Mouse (Mus musculus) lung, postnatal 14 days (tissue): ENCODE data around the gene Tecta.
A peak's percentile ranks its signal among the peaks of the same experiment; 100 is the strongest.

Experiments
- DNase-seq: peaks from one replicate; pipeline ENCODE4 v3.0.0; 2021

Gene Tecta

GRCm38 (mm10) chr9:42385656-42386055, 14.1 kb downstream of the Tecta start:
- DNase-seq, result no peak

GRCm38 (mm10) chr9:42382628-42383347, 16.9 kb downstream of the Tecta start:
- DNase-seq, result no peak

DNA sequence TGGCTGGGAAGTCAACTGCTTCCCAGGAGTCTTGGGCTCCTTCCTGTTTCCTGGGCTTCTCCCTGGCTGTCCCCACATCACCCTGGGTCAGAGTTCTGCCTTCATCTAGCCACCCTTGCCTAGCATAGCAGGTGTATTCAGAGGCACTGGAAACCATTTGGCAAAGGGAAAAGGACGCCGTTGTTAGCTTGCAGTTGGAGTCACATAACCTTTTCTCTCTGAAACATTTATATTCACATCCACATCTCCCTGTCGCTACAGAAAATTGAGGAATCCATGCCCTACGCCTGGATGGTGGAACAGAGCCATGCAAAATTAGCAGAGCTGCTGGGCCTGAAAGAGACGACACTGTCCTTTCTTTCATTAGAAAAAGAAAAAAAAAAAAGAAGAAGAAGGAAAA, 17.7 kb downstream of the Tecta start:
- no peak for DNase-seq

- no peak for DNase-seq
Measured at GRCm38 (mm10) chr9:42378071-42378470, 21.7 kb downstream of the Tecta start.

GRCm38 (mm10) chr9:42377656-42378055, 22.1 kb downstream of the Tecta start:
- no peak for DNase-seq

- DNase-seq, result no peak
Measured at GRCm38 (mm10) chr9:42371670-42372368, 27.9 kb downstream of the Tecta start.

DNA sequence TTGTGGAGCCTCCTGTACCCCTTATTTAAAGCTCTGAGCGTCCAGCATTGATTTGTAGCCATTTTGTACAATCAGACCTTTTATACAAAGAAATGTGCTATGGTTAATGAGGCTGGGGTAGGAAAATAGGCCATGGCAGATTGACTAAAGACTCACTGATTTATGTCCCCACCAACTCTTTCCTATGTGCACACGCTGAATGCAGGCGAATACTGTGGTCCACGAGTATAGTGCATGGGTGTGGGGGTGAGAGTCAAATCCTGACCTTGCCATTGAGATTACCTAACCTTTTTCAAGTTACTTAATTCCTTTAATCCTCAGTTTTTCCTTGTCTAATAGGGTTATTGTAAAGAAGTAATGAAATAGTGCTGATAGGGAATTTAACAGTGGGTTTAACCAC, 42.1 kb downstream of the Tecta start:
- DNase-seq, result no peak

- no peak for DNase-seq
Measured at GRCm38 (mm10) chr9:42354871-42355270, 44.9 kb downstream of the Tecta start.

DNA sequence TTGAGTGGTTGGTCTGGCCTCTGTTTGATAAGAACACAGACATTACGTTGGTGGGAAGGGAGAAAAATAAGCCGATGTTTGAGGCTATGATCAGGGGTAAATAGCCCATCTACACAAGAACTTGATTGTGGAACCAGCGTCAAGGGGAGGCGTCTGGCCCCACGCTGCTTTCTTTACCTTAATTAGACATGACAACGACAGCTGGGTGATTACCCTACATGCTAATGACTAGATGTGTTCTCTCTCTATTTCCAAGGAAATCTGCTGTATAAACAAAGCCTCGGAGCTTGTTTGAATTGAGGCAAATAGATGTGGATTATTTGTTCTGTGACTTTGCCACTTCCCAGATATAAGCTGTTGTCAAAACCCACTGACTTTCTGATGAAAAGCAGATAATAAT, 49.9 kb downstream of the Tecta start:
- no peak for DNase-seq

DNA sequence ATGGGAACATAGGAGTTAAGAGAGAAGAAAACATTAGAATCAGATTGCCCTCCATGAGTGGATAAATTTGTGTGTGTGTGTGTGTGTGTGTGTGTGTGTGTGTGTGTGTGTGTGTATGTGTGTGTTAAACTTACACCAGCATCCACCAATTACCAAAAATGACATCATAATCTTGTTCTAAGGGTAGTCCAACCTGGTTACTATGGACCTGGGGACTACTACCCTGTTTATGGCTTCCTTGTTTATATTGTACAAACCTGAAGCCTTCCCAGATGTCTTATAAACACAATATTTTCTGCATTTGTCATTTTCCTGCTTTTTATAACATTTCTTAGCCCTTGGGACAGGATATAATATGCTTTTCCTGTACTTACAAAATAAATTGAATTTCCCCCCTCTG, 53.4 kb downstream of the Tecta start:
- DNase-seq, result no peak

DNA sequence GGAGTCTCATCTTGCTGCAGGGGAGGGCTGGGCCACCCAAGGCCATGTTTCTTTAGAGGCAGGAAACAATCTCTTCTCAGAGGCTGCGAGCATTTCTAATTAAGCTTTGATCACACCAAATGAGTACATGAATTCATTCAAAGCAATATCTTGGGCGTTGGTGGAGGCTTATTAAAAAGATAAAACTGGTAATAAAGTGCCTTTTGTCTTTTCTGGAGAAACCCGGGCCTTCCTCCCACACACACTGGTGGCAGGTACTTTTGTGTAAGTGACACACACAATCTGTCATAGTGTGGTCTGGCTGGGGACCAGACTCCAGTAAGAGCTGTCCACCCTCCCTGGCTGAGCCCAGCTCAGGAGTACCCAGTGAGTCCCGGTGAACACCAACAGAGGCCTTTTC, 60.6 kb downstream of the Tecta start:
- no peak for DNase-seq

- no peak for DNase-seq
Measured at GRCm38 (mm10) chr9:42337026-42337425, 62.7 kb downstream of the Tecta start.

GRCm38 (mm10) chr9:42336575-42336974, 63.2 kb downstream of the Tecta start:
- no peak for DNase-seq

DNA sequence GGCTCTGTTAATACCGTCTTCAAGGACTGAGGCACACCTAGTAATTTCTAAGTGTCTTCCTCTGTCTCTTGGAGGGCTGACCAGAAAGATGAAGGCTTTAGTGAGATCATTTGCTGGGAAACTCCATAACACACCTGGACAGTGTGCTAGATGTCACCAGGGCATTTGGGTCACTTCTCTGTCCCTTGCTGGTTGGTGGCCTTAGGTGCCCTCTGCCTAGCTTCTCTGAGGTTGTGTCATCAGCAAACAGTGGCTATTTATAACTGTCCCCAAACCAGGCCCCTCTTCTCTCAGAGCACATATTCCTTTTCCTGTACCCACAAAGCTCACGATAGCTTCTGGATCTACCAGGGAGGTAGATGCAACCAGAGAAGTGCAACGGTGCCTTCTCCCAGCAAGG, 64.8 kb downstream of the Tecta start:
- no peak for DNase-seq

DNA sequence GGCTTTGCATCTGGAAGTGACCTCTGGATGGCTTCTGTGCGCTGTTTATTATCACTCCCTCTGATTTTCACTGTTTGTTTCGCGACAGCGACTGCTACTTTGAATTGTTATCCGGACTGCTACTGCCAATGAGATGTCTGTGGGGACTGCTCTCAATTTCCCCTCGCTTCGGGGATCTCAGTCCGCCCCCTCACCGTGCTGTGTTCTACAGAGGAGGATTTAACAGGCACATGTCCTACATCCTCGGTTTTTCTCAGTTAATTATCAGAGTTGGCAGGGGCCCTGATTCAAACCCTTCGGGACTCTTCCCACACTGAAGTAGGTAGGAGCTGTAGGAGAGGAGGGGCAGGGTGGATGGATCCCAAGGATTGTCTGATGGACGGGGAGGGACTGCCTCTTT, 67.0 kb downstream of the Tecta start:
- DNase-seq, result no peak

- no peak for DNase-seq
Measured at GRCm38 (mm10) chr9:42331341-42331740, 68.4 kb downstream of the Tecta start.

DNA sequence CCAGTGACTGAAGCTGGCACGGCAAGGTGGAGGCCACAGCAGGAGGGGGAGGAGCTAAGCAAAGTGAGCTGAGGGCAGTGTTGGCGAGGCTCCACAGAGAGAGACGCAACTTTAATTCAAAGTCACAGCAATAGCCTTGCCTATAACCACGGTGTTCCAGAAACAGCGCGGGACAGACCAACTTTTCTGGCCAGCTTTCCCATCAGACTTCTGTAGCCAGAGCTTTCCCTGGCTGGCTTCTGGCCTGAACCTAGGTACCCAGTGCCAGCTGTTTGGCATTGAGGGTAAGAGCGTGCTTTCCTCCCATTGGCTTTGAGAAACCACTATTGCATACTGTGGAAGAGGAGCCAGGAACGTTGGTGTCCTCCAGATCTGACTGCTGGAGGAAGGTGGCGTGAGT, 70.0 kb downstream of the Tecta start:
- no peak for DNase-seq

DNA sequence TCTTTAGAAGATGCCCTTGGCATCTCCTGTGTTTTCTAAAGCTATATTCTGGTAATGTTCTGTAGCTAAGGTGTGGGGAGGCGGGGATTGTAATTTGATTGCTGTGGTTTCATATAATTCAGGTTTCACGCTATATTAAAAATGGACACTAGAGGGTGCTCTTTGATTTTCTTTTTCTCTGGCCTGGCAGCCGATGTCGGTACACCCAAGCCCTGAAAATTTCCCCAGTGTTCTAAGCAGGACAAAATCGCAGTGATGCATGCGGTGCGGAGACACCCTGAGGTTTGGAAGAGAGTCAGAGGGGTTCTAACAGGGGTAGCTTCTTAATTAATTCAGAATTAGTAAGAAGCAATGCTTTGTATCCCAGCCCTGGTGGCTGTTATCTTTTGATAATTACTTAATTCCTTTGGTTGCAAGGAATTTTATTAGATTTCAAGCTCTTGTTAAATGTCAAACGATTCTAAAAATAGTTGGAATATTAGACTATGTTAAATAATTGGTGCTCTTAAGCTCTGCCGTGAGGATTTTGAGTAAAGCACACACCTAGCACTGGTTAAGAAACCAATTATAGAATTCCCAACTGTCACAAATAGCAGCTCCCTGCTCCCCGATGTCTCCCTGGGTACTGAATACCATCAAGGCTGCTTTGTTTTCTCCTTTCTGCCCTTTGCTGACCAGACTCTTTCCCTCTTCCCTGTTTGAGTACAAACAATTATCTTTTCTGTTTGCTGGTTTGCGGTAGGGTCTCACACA, 72.9 kb downstream of the Tecta start:
- DNase-seq, result peak; percentile 6

DNA sequence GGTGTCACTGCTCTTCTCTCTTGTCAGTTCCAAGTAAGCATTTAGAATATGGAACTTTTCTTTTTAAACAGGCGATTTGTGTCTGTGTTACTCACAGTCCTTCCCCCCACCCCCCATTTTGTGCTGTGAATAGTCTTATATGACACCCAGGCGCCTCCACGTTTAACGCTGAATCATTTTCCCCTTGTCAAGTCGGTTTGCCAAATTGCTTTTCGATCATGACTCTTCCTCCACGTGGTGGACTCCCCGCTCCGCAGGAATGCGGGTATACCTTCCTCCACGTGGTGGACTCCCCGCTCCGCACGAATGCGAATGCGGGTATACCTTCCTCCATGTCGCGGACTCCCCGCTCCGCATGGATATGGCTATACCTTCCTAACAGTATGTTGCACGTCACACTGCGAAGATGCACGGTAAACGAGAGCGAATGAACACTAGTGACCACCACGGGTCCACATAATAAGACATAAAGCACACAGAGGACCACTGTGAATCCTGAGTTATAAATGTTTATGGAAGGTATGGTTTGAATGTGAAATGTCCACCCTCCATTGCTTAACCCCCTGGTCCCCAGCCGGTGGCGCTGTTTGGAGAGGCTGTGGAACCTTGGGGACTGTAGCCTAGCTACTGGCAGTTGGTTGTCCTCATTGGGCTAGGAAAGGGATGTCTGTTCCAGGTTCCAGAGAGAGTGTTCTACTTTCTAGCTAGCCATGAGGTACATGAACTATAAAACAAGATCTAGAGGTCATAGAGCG, 74.9 kb downstream of the Tecta start:
- DNase-seq, result no peak

GRCm38 (mm10) chr9:42323238-42323637, 76.5 kb downstream of the Tecta start:
- no peak for DNase-seq

- no peak for DNase-seq
Measured at GRCm38 (mm10) chr9:42321442-42321841, 78.3 kb downstream of the Tecta start.

- no peak for DNase-seq
Measured at GRCm38 (mm10) chr9:42320616-42321015, 79.1 kb downstream of the Tecta start.

- no peak for DNase-seq
Measured at GRCm38 (mm10) chr9:42318455-42318987, 81.2 kb downstream of the Tecta start.
